Mouse (Mus musculus): ENCODE data around the gene Jazf1.

- TF ChIP-seq FLI1 (IDR thresholded peaks at IDR 0.05; ENCODE audit: low read length) (no peak), GATA1 (IDR thresholded peaks at IDR 0.05; ENCODE audit: borderline replicate concordance, low read length) (no peak)
These were observed 223.7 kb downstream of the Jazf1 start for GRCm38 (mm10) chr6:52844741-52845140.

Data from megakaryocyte, embryonic 14.5 days (primary cell).